Mouse (Mus musculus) left cerebral cortex, adult 2 months (tissue): ENCODE measurements around the gene Pdxdc1. TPM values are rescaled to one million over a fixed set of nuclear protein-coding genes. Genes with fewer than 3 reads are reported as not detected.
A peak's percentile ranks its signal among the peaks of the same experiment; 100 is the strongest.
"Not testable (repeated sequence)": the region's sequence is repeated elsewhere in the genome, so short reads cannot be mapped to it uniquely, and the experiment has no call there.

ENCODE experiments used
- DNase-seq, 2 experiments: peaks; one replicate each; pipeline ENCODE4 v3.0.0; 2021 to 2022; ENCODE audit warnings: low spot score in 2 of 2, mixed read lengths in 1 of 2; ENCODE audit errors: extremely low spot score in 1 of 2
- H3K27ac ChIP-seq: fragments of 200-600 bp; 2 replicates; pipeline ENCODE4 v1.8.1; 2022
- H3K4me3 ChIP-seq: fragments of 200-600 bp; 2 replicates; pipeline ENCODE4 v1.8.1; 2022
- CTCF ChIP-seq: fragments of 200-600 bp; IDR thresholded peaks from 2 replicates; pipeline ENCODE4 v1.8.1; 2022; ENCODE audit warnings: antibody characterized with exemption, mild to moderate bottlenecking, moderate library complexity
- intact Hi-C: fragments of 180-260 bp; cut with DNase I; formaldehyde crosslinking; loops from one replicate; pipeline ENCODE4 v1.15.1; 2025
- microRNA-seq, 2 experiments: library from miRNA; unstranded; fragments of <30 nt; microRNA quantifications; one replicate each; pipeline ENCODE4 v1.2.0; 2021
- total RNA-seq, 2 experiments: library from RNA; stranded (reverse); gene quantifications; 2 replicates each; pipeline ENCODE4 v1.2.3; 2021

The Pdxdc1 gene
- total RNA-seq, 2 experiments from 2014 or later, result 70.4 to 73.0 TPM

GRCm38 (mm10) chr16:13807616-13808015, 95.3 kb downstream of the Pdxdc1 start:
- H3K27ac ChIP-seq, result no peak overlapping the region
- no peak for TF ChIP-seq CTCF
- intact Hi-C loops, result no loop called here
- DNase-seq, result no peak
- H3K4me3 ChIP-seq, result no peak overlapping the region

- TF ChIP-seq CTCF, result peak; percentile 27
- H3K4me3 ChIP-seq, result no peak overlapping the region
- intact Hi-C loops, result no loop called here
- peak overlapping the region; percentile 37 for H3K27ac ChIP-seq
- DNase-seq, result no peak
These were observed 98.3 kb downstream of the Pdxdc1 start for GRCm38 (mm10) chr16:13804666-13805065.

DNA sequence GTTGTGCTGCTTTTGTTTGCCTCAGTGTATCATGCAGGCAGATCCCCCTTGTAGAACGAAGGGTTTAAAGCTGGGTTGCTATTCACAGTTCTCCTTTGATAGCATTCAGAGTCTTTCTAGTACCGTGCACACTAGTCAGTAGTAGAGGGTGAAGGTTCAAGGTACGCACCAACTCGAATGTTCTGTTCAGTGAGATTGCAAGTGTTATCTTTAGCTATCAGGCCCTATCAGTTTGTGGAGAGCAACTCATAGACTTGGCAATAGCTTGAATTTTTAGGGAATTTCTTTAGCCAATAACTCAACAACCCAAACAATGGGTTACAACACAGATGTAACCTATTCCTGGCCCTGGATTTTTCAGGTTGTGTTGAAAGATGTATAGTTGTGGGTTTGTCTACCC, 101.7 kb downstream of the Pdxdc1 start:
- intact Hi-C loops, result no loop called here
- TF ChIP-seq CTCF, result no peak
- no peak overlapping the region for H3K4me3 ChIP-seq
- no peak overlapping the region for H3K27ac ChIP-seq
- DNase-seq, result no peak

GRCm38 (mm10) chr16:13796746-13797175, 106.2 kb downstream of the Pdxdc1 start:
- no peak overlapping the region for H3K4me3 ChIP-seq
- no peak for TF ChIP-seq CTCF
- DNase-seq, result no peak
- no peak overlapping the region for H3K27ac ChIP-seq
- intact Hi-C loops, result no loop called here

DNA sequence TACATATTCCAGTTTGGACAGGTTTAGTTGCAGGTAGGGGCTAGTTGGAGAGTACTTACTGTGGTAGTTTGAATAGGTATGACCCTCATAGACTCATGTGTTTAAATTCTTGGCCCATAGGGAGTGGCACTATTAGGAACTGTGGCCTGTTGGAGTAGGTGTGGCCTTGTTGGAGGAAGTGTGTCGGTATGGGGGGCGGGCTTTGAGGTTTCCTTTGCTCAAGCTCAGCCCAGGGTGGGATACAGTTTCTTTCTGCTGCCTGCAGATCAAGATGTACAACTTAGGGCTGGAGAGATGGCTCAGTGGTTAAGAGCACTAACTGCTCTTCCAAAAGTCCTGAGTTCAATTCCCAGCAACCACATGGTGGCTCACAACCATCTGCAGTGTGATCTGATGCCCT, 109.5 kb downstream of the Pdxdc1 start:
- H3K27ac ChIP-seq, DNase-seq, intact Hi-C loops, H3K4me3 ChIP-seq: not testable (repeated sequence)

- no peak for TF ChIP-seq CTCF
- intact Hi-C loops, result no loop called here
- Histone ChIP-seq H3K4me3 (no peak overlapping the region), H3K27ac (no peak overlapping the region)
- no peak for DNase-seq
These were observed 117.0 kb downstream of the Pdxdc1 start for GRCm38 (mm10) chr16:13785932-13786331.

Small RNA genes within 50 kb of the gene (microRNA-seq; reads per million reads assigned to microRNA genes)
- 0 to 0.24 reads per million in 2 experiments for gene Gm27734

Other genes starting within 250 kb of the Pdxdc1 start
- gene Parn, start 235.0 kb downstream of the Pdxdc1 start, total RNA-seq, result 10 to 100 TPM; 21.0 to 22.8 TPM
- 10 to 100 TPM; 34.8 to 40.6 TPM for gene Bfar, start 231.3 kb downstream of the Pdxdc1 start, total RNA-seq
- gene 3110001I22Rik, start 231.2 kb downstream of the Pdxdc1 start, total RNA-seq, result 1 to 10 TPM; 3.9 to 5.3 TPM
- gene Pla2g10, start 172.1 kb downstream of the Pdxdc1 start, total RNA-seq, result not detected
- gene Rrn3, start 122.4 kb downstream of the Pdxdc1 start, total RNA-seq, result 10 to 100 TPM; 44.9 to 50.8 TPM
- 10 to 100 TPM; 92.8 to 99.1 TPM for gene Ntan1, start 84.3 kb downstream of the Pdxdc1 start, total RNA-seq
- gene Mpv17l, start within 50 bp of the Pdxdc1 start, total RNA-seq, result 10 to 100 TPM; 62.7 to 69.9 TPM
- 100 to 1,000 TPM; 272 to 289 TPM for gene 2900011O08Rik, start 83.5 kb upstream of the Pdxdc1 start, total RNA-seq
- gene Ifitm7, start 83.8 kb upstream of the Pdxdc1 start, total RNA-seq, result 1 to 10 TPM; 1.3 to 2.0 TPM